Mouse (Mus musculus) spleen, postnatal 4 days (tissue): ENCODE results near the gene Ankrd23.

Experiments used
- DNase-seq, 2 experiments: peaks; one replicate each; pipeline ENCODE4 v3.0.0; 2022; ENCODE audit warnings: low spot score in 2 of 2

Ankrd23 gene

GRCm38 (mm10) chr1:36522210-36522609 is 14.5 kb downstream of the Ankrd23 start:
- no peak for DNase-seq

- DNase-seq: no peak
Measured at GRCm38 (mm10) chr1:36519626-36520025, 17.1 kb downstream of the Ankrd23 start.

DNA sequence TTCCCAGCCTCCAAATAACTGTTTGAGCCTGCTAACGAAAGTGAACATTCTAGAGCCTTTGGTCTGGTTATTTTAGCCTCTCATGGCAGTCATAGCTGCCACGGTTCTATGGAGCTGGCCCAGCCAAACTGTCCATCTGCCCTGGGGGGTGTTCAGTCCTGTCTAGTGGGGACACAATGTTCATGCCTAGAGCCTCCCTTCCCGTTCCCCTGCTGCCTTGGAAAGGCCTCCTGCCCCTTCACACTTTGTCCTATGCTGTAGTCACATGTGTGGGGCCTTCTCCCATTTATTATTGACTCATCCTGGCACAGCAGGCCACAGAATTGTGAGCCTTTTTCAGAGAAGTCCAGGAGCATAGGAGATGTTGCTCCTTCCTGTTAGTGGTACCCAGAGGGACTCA is 18.4 kb downstream of the Ankrd23 start:
- no peak for DNase-seq

GRCm38 (mm10) chr1:36513718-36514117 is 23.0 kb downstream of the Ankrd23 start:
- DNase-seq: no peak

DNA sequence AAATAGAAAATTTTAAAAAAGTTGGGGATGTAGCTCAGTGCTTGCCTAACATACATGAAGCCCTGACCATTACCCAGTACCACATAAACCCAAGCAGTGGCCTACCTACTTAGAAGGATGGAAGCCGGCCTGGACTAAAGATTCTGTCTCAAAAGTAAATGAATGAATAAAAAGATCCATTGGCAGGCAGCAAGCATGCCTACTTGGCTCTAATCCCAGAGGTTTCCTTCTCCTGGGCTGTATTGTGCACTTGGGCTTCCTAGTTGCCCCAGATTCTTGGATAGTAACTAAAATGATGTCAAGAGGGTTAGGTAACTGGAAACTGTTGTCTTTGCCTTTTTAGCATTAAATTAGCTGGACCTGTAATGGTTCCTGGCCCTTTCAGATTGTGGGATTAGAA is 23.4 kb downstream of the Ankrd23 start:
- no peak for DNase-seq

DNA sequence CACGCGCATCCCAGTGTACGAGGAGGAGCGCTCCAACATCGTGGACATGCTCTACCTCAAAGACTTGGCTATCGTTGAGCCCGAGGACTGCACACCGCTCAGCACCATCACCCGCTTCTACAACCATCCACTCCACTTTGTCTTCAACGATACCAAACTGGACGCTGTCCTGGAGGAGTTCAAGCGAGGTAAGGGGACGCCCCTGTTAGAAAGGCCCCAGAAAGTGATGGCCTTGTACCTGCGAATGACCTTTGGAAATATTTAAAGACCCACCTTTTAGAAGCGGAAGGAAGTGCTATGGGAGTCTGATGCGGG is 23.8 kb downstream of the Ankrd23 start:
- DNase-seq: no peak

DNA sequence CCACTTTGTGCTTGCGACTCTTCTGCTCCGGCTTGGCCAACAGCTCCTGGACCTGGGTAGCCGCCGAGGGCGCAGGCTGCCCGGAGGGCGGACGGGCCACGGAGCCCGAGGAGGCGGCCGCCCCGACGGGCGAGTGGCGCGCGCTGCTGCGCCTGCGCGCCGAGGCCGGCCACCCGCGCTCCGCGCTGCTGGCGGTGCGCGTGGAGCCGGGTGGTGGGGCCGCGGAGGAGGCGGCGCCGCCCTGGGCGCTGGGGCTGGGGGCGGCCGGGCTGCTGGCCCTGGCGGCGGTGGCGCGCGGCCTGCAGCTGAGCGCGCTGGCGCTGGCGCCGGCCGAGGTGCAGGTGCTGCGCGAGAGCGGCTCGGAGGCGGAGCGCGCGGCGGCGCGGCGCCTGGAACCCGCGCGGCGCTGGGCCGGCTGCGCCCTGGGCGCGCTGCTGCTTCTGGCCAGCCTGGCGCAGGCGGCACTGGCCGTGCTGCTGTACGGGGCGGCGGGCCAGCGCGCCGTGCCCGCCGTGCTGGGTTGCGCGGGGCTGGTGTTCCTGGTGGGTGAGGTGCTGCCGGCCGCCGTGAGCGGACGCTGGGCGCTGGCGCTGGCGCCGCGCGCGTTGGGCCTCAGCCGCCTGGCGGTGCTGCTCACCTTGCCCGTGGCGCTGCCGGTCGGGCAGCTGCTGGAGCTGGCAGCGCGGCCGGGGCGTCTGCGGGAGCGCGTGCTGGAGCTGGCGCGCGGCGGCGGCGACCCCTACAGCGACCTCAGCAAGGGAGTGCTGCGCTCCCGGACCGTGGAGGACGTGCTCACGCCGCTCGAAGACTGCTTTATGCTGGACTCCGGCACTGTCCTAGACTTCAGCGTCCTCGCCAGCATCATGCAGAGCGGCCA is 24.4 kb downstream of the Ankrd23 start:
- peak; percentile 41 to 78 for DNase-seq

- peak; percentile 99 to 100 for DNase-seq
Measured at GRCm38 (mm10) chr1:36511289-36512021, 25.2 kb downstream of the Ankrd23 start, which contains the start of gene Cnnm3. TSS of gene Cnnm3 (plus strand) at chr1:36511867.

DNA sequence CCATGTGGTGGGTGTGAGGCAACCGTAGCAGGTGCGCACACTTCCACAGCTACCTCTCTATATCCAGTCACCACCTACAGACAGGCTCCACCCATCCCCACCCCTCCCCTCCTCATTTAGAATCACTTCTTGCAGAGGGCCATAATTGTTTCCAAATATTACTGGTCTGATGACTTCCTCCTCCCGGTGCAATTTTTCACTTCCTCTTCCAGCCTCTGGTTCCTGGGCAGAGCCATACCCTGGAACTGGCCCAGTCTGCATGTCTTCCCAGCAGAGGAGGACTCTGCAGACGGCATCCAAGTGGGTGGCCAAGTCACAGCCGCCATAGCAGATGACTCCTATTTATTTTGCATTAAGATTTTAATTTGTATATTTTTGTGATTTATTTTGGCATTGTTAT is 28.4 kb downstream of the Ankrd23 start:
- no peak for DNase-seq

- DNase-seq: peak; percentile 69 to 91
Measured at GRCm38 (mm10) chr1:36501261-36501660, 35.4 kb downstream of the Ankrd23 start.

DNA sequence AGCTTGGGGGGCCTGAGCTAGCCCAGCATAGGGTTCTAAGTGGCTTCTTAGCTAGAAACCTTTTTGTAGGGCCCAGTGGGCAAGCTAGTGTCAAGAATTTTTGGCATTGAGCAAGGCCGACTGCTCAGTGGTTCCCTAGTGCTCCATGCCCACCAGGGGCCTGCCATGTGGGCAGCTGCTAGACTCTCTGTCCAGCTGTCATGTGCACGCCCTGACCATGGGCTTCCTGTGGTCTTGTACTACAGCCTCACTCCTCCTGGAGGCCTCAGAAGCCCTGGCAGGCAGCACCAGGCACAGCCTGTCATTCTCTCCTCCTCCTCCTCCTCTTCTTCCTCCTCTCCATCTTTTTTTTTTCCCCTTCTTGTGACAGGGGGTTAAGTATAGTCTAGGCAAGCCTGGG is 39.4 kb downstream of the Ankrd23 start:
- no peak for DNase-seq

DNA sequence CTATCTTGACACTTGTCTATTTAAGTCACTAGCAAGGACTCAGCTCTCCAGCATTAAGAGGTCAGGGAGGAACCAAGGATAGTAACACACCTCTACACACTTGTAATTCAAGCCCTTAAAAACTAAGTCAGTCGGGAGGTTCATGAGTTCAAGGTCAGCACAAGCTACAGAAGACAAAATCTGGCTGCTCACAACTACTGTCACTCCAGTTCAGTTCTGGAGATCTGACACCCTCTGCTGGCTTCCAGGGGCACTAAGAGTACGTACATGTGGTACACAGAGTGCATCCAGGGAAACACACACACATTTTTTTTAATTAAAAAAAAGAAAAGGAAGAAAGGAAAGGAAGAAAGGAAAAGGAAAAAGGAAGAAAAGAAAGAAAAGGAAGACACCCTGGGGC is 40.0 kb downstream of the Ankrd23 start:
- DNase-seq: no peak

DNA sequence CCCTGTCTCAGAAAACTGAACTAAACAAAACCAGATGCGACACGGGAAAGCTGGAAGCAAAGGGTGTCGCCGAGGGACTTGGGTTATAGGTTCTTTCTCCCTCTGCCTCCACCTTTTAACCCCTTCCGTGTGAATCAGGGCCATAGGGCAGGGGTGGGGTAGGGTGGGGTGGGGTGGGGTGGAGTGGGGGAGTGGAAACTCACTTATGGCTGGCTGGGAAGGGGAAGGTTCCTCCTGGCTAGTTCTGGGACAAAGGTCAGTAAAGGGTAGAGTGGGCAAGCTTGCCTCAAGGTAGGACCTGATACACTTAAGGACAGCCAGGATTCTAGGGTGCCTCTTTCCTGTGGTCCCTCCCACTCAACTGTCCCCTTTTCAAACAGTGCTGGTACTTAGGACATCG is 43.4 kb downstream of the Ankrd23 start:
- no peak for DNase-seq

GRCm38 (mm10) chr1:36492416-36493139 is 44.1 kb downstream of the Ankrd23 start:
- DNase-seq: no peak

DNA sequence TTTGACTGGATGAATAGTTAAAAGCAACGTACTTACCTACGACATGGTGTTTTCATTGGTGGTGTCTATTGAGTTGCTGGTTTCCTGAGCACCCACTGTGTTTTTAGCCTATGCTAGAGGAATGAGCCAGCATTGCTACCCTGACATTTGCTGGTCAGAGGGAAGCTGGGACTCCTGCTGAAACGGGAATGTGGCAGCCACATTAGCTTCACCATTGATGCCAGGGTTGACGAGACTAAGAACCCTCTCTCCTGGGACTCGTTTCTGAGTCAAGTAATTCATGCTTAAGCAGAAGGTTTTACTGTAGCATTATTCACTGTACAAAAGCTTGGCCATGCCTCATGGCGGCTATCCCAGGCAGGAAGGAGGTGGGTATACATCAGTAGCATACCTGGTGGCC is 47.0 kb downstream of the Ankrd23 start:
- DNase-seq: no peak

DNA sequence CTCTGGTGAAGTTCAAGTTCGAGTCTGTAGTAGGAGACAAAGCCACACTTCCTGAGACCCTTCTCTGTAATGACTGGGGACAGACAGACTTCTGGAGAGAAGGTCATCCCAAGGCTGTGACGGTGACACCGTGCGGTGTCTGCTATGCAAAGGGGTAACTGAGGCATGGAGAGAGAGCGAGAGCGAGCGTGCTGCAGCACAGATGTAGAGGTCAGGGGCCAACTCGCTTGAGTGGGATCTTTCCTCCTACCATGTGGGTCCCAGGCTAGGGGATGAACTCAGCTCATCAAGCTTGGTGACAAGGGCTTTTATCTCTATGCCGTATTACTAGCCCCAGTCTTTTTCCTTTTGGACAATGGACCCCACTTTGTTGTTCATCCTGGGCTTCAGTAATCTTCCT is 49.6 kb downstream of the Ankrd23 start:
- no peak for DNase-seq

DNA sequence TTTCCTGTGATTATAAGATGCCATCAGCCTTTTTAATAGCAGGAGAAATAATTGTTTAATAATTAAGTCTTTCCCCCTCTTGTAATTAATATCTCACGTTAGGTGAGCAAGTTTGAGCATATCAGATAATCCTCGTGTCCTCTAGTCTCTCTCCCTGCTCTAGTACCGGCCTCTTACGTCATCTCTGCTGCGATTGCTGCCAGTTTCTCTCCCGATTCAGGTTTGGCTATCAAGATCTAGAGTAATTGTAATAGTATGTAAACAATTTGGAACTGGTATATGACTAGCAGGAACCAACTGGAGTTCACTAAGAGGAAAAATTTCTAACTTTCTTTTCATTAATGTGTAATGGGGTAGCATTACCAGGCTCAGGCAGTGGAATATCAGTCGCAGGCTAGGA is 51.6 kb downstream of the Ankrd23 start:
- DNase-seq: no peak

DNA sequence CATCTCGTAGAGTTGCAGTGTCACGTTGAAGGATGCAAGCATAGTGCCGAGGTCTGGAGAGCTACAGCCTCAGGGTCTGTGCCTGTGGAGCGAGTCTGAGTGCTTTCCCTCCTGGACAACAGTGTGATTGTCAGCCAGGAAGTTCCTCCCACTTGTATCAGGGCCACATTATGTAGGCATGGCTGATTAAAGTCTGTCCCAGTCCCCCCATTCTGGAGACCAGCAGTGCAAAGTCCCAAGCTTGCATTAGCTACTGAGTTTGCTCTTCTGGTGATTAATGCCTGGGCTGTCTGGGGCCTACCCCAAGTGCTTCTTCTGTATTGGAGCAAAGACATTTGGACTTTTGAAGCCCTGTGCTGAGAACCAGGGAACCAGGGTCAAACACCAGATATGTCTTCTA is 52.9 kb downstream of the Ankrd23 start:
- no peak for DNase-seq
